Mouse (Mus musculus) lung, embryonic 15.5 days (tissue): ENCODE measurements around the gene Dag1. TPM values are rescaled to one million over a fixed set of nuclear protein-coding genes. Genes with fewer than 3 reads are reported as not detected.
"Not testable (repeated sequence)": the region's sequence is repeated elsewhere in the genome, so short reads cannot be mapped to it uniquely, and the experiment has no call there.

Source experiments
- ATAC-seq: fragments of 200-750 bp; cut with Nextera tagmentation; 2 replicates; pipeline ENCODE4 v1.8.0; 2017; ENCODE audit warnings: moderate number of reproducible peaks, borderline replicate concordance; ENCODE audit not compliant: low FRiP score, low TSS enrichment; ENCODE audit errors: extremely low read depth
- H3K27ac ChIP-seq: fragments of 300-500 bp; sonication (generic); 2 replicates; pipeline ENCODE4 v1.5.1; 2015; ENCODE audit warnings: moderate library complexity, mild to moderate bottlenecking, inconsistent platforms
- H3K27me3 ChIP-seq: fragments of 300-500 bp; sonication (generic); 2 replicates; pipeline ENCODE4 v1.6.1; 2015; ENCODE audit warnings: inconsistent platforms
- H3K36me3 ChIP-seq: fragments of 300-500 bp; sonication (generic); 2 replicates; pipeline ENCODE4 v1.6.1; 2015; ENCODE audit warnings: inconsistent platforms
- H3K4me1 ChIP-seq: fragments of 300-500 bp; sonication (generic); 2 replicates; pipeline ENCODE4 v1.6.1; 2015; ENCODE audit warnings: inconsistent platforms
- H3K4me2 ChIP-seq: fragments of 300-500 bp; sonication (generic); 2 replicates; pipeline ENCODE4 v1.6.1; 2015; ENCODE audit warnings: inconsistent platforms, mild to moderate bottlenecking, moderate library complexity
- H3K4me3 ChIP-seq: fragments of 300-500 bp; sonication (generic); 2 replicates; pipeline ENCODE4 v1.5.1; 2015; ENCODE audit warnings: mild to moderate bottlenecking, inconsistent platforms
- H3K9ac ChIP-seq: fragments of 300-500 bp; sonication (generic); 2 replicates; pipeline ENCODE4 v1.6.1; 2015; ENCODE audit warnings: inconsistent platforms
- H3K9me3 ChIP-seq: fragments of 300-500 bp; sonication (generic); 2 replicates; pipeline ENCODE4 v1.6.1; 2016; ENCODE audit warnings: inconsistent platforms
- WGBS: fragments of 180-500 bp; shearing (Covaris S2); methylation state at CpG from one replicate; pipeline ENCODE4 v1.1.7; 2015; 5-methylcytosine and 5-hydroxymethylcytosine counted together
- polyA plus RNA-seq: library from polyadenylated mRNA; unstranded; fragments of >200 nt; fragmentation: Nextera tagmentation; extraction: Ambion mirVana; gene quantifications from 2 replicates; pipeline ENCODE4 v1.2.1, GENCODE M21; 2015

The Dag1 gene
- polyA plus RNA-seq, 1 experiment from 2014 or later, result 110 TPM

DNA sequence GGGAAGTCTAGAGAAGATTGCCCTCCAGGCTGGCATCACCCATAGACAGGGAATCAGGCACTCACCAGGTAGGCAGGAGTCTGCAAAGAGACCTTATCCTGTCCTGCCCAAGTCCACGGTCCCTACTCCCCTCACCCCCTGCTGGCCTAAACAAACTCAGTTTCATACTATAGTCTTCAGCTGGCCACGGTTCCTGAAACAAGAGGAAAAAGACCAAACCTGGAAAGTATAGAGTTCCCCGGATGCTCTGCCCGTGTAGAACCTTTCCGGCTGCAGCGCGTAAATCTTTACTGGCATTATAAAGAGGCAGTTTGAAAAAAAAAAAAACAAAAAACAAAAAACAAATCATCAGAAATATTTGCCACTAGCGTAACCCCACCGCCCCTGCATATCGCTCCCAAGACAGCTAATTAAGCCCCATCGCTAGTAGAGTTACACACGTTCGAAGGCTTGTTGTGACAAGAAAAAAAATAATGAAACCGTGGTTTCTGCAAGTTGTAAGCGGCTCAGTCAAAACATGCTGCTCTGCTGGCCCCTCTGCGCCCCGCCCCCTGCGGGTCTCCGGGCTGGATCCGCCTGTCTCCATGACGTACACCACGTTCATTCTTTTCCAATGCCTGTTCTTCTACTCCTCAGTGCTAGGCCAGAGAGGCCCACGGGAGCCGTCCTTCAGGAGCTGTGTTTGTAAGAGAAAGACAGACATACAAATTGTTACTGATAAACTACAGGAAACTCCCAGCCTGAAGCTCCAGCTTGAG lies 66.7 kb downstream of the Dag1 start:
- Histone ChIP-seq H3K4me2 (peak overlapping the region; percentile 41), H3K9ac (no peak overlapping the region), H3K4me3 (no peak overlapping the region), H3K9me3 (no peaks in the 10 kb centered on the region), H3K36me3 (no peaks in the 10 kb centered on the region), H3K27me3 (no peaks in the 10 kb centered on the region), H3K4me1 (peaks cover 16% of the 10 kb centered on the region), H3K27ac (no peak overlapping the region)
- ATAC-seq, result no peak
- 29% methylated on average over 24 of the region's 24 CpGs for WGBS

DNA sequence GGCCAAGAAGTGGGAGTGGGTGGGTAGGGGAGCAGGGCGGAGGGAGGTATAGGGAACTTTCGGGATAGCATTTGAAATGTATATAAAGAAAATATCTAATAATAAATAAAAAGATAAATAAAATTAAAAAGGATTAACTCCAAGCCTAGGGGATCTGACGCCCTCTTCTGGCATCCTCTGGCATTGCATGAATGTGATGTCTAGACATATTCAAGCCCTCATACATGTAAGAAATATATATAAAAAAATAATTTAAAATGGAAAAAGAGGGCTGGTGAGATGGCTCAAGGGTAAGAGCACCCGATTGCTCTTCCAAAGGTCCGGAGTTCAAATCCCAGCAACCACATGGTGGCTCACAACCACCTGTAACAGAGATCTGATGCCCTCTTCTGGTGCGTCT lies 67.5 kb downstream of the Dag1 start:
- H3K27me3 ChIP-seq, H3K4me3 ChIP-seq, H3K9me3 ChIP-seq, ATAC-seq, H3K9ac ChIP-seq, H3K36me3 ChIP-seq, H3K27ac ChIP-seq, H3K4me2 ChIP-seq: not testable (repeated sequence)
- peaks cover 16% of the 10 kb centered on the region for H3K4me1 ChIP-seq
- 63% methylated on average over 6 of the region's 6 CpGs for WGBS

DNA sequence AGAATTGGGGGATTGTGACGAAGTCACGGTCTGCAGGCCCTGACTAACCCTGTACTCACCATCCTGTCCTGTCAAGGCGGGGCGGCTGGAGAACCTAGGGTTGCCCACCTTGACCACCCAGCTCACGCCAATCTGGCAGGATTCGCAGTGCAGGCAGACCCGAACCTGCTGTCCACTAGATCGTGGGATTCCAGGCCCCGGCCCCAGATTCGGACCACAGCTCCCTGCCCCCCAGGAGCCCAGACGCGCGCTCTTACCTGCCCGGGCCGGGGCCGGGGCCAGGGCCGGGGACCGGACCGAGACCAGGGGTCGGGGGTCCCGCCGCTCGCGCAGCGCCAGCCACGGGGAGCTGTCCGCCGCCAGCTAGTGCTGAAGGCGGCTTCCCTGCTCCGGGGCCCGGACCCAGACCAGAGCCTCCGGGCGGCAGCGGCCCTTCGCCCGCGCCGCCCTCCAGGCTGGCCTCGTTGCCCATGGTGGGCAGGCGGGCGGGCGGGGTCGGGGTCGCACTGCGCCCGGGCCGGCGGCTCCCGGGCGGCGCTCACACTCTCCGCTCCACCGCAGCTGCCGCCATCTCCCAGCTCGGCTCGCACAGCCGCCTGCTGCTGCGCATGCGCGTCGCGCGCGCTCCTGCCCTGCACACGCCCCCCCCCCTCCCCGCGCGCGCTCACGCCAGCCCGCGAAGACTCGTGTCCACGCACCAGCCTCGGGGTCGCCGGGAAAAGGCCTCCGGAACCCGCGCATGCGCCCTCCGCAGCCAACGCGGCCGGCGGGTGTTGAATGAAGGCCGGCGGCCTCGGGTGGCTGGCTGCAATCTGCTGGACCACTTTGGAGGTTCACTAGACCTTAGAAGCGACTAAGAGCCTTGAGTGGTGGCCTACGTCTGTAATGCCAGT lies 73.7 kb downstream of the Dag1 start, which contains the start of gene Bsn:
Gene Bsn (minus strand): TSS at position 598 of the 893 bp plus-strand sequence.
- Histone ChIP-seq H3K9me3 (no peaks in the 10 kb centered on the region), H3K27me3 (peaks cover 35% of the 10 kb centered on the region), H3K27ac (no peak within 1 kb of the TSS), H3K4me3 (peak within 1 kb of the TSS; percentile 53), H3K36me3 (no peaks in the 10 kb centered on the region), H3K4me1 (peaks cover 6% of the 10 kb centered on the region), H3K9ac (no peak within 1 kb of the TSS), H3K4me2 (peak within 1 kb of the TSS; percentile 98)
- peak; percentile 62 for ATAC-seq
- 2% methylated on average over 69 of the region's 91 CpGs for WGBS

DNA sequence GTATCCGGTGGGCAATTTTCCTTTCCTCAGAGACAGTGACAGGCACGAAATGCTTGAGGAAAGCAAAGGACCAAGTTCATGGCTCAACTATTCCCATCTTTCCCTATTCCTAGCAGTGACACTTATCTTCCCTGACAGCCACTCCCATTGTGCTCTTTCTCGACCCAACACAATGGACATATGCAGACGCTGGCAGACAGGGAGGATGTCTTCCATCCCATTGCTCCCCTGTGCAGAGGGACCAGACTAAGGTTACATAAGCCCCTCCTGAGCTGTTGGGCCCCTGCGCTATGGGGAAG lies 74.3 kb downstream of the Dag1 start:
- no peak for ATAC-seq
- Histone ChIP-seq H3K4me3 (peak overlapping the region; percentile 53), H3K9ac (no peak overlapping the region), H3K36me3 (no peaks in the 10 kb centered on the region), H3K27ac (no peak overlapping the region), H3K4me1 (peaks cover 6% of the 10 kb centered on the region), H3K4me2 (peak overlapping the region; percentile 98), H3K27me3 (peaks cover 35% of the 10 kb centered on the region), H3K9me3 (no peaks in the 10 kb centered on the region)
- WGBS, result 37% methylated on average over 5 of the region's 5 CpGs

DNA sequence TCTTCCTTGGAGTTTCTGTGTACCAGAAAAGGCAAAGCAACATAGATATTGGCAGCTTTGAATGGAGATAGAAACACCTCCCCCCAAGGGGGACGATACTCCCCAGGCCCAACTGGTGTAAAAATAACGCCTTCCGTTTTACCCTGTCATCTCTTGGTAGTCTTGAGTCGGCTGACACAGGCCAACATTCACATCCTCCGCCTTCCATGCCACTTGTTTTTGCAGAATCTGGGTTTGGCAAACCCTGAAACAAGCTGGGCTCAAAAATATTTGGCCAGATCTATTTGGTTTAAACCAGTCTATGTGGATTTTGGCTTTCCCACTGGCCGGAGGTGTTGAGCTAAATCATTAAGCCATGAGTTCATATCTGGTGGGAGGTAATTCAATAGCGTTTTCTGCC lies 74.7 kb downstream of the Dag1 start:
- H3K4me2 ChIP-seq, result no peak overlapping the region
- H3K4me1 ChIP-seq, result peaks cover 6% of the 10 kb centered on the region

DNA sequence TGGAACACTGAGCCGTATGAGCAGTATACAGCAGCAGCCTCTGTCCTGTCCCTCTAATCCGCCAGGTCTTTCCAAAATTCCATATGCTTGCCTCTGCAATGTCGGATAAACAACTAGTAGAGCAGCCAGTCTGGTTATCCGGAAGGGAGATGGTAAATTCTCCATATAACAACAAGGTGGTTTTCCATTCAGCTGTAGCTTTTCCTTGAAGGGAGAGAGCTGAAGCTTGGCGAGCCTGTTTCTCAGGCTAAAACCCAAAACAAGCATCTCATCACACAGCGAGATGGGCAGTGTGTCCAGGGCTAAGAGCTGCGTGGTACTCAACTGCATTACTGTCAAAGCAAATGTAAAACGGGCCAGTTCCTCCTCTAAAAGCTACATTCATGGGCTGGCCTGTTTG lies 75.2 kb downstream of the Dag1 start:
- 78% methylated on average over 8 of the region's 8 CpGs for WGBS
- H3K36me3 ChIP-seq, result no peaks in the 10 kb centered on the region
- no peak overlapping the region for H3K9ac ChIP-seq
- no peak overlapping the region for H3K4me3 ChIP-seq
- H3K4me1 ChIP-seq, result peaks cover 6% of the 10 kb centered on the region
- no peak for ATAC-seq
- no peak overlapping the region for H3K4me2 ChIP-seq
- peaks cover 35% of the 10 kb centered on the region for H3K27me3 ChIP-seq
- no peaks in the 10 kb centered on the region for H3K9me3 ChIP-seq
- no peak overlapping the region for H3K27ac ChIP-seq

More for the DNA sequence above, 74.7 kb downstream of the Dag1 start:
- ATAC-seq, result no peak
- Histone ChIP-seq H3K9ac (no peak overlapping the region), H3K9me3 (no peaks in the 10 kb centered on the region), H3K27me3 (peaks cover 35% of the 10 kb centered on the region), H3K36me3 (no peaks in the 10 kb centered on the region), H3K27ac (no peak overlapping the region), H3K4me3 (no peak overlapping the region)
- WGBS, result 77% methylated on average over 7 of the region's 7 CpGs

DNA sequence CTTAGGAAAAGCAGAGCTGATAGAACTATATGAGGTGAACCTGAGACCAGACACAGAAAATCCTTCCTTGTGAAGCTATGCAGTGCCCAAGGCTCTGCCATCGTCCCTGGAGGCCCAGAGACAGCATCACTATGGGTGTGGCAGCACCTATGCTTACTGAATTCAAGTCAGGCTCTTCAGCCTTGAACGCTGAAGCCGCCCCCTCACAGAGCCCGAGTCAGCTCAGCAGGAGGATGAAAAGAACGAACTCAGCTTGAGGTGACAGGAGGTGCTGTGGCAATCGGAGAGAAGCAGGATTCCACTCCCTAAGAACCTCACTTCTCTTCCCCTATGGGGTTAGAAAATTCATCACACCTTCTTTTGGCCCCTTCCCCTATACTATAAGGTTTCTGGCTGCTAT lies 76.1 kb downstream of the Dag1 start:
- Histone ChIP-seq H3K4me3 (no peak overlapping the region), H3K9ac (no peak overlapping the region), H3K4me1 (peaks cover 6% of the 10 kb centered on the region), H3K9me3 (no peaks in the 10 kb centered on the region), H3K27ac (no peak overlapping the region), H3K36me3 (no peaks in the 10 kb centered on the region), H3K4me2 (no peak overlapping the region), H3K27me3 (peaks cover 35% of the 10 kb centered on the region)
- WGBS, result 27% methylated on average over 6 of the region's 6 CpGs
- no peak for ATAC-seq

DNA sequence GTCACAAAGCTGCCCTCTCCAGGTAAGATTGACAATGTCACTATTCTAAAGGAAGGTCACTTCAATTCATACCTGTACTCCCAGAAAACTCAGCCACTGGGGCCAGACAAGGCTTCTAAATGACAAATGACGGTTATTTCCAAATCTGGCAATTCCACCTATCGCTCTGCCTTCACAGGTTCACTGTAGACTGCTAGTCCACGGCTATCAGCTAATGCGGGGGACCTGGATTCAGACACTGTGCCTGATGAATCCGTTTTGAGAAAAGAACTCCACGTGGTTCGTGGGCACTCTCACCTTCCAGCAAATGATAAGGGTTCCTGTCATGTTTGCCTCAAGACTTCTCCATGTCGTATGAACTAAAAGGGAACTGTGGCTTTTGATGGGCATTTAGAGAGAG lies 78.0 kb downstream of the Dag1 start:
- WGBS, result 74% methylated on average over 8 of the region's 8 CpGs
- H3K4me1 ChIP-seq, result peaks cover 6% of the 10 kb centered on the region
- H3K27me3 ChIP-seq, result peaks cover 26% of the 10 kb centered on the region
- H3K9ac ChIP-seq, result no peak overlapping the region
- no peak overlapping the region for H3K27ac ChIP-seq
- H3K4me2 ChIP-seq, result no peak overlapping the region
- no peak for ATAC-seq
- H3K9me3 ChIP-seq, result no peaks in the 10 kb centered on the region
- no peaks in the 10 kb centered on the region for H3K36me3 ChIP-seq
- no peak overlapping the region for H3K4me3 ChIP-seq

DNA sequence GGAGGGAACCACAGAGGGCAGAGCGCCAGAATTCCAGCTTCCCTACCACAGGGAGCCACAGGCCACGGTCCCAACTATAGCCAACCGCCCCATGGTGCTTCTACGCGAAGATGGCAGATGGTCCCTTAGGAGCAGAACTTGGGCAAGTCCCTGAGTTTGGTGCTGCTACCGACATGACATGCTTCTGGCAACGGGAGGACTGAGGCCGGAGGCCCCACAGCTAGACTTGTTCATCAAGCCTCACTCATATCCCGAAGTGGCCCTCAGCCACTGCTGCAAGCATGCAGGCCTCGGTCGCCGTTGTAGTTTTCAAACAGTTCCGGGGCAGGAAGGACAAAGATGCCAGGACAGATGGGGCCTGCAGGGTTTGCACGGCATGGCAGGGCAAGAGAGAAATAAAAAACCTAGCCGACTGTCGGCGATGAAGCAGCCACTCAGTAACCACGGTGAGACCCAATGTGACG lies 80.2 kb downstream of the Dag1 start:
- 83% methylated on average over 19 of the region's 19 CpGs for WGBS
- Histone ChIP-seq H3K9me3 (no peaks in the 10 kb centered on the region), H3K9ac (no peak overlapping the region), H3K27me3 (peaks cover 8% of the 10 kb centered on the region; the same call in 1 of the 2 replicates), H3K4me3 (no peak overlapping the region), H3K4me1 (no peaks in the 10 kb centered on the region), H3K4me2 (no peak overlapping the region), H3K36me3 (no peaks in the 10 kb centered on the region), H3K27ac (no peak overlapping the region)
- ATAC-seq, result no peak

DNA sequence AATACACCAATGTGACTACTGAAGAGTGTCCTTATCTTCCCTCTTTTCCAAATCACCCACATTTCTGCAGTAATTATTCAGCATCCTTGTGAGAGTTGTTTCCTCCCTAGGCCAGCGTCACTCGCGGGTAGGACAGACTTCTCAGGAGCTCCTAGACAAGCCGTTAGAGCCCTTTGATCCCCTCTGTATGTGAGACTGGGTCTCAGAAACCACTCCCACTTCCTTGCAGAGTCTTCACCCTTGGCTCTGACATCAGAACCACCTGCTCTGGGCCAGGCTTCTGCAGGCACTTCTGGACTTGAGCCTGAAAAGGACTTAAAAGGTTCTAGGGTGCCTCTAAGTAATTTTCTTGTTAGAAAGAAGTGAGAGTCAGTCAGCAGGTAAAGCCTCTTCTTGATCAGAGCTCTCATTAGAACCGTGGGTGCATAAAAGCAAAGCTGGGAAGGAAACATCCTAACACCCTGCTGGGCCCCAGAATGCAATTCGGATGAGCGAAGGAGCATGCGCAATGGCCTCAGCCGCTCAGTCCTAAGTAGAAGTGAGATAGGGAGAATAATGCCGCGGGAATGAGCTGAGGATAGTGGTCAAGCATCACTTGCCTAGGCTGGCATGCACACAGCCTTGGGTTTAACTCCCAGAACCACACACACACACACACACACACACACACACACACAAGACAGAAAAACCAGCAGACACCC lies 80.8 kb downstream of the Dag1 start:
- Histone ChIP-seq H3K4me2 (no peak overlapping the region), H3K4me1 (no peaks in the 10 kb centered on the region), H3K27me3 (peaks cover 2% of the 10 kb centered on the region; the same call in 1 of the 2 replicates), H3K4me3 (no peak overlapping the region), H3K9ac (no peak overlapping the region), H3K36me3 (no peaks in the 10 kb centered on the region), H3K9me3 (no peaks in the 10 kb centered on the region), H3K27ac (no peak overlapping the region)
- no peak for ATAC-seq
- 55% methylated on average over 11 of the region's 11 CpGs for WGBS

DNA sequence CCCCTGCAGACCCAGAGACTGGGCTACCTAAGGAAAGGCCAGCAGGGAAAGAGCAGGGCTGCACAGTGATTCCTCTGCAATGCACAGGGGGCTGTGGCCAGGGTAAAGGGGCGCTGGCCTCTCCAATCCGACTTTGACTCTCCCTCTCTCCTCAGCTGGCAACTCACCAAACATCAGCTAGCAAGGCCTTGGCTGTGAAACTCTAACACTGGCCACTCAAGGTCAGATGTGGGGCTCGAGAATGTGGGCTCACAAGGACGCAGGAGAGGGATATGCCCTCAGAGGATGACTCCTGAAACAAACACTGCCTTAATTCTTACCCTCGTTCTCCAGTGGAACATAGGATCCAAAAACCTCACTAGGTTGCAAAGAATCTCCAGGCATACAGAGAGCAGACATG lies 85.4 kb downstream of the Dag1 start:
- no peak for ATAC-seq
- WGBS, result 51% methylated on average over 5 of the region's 5 CpGs

More for the DNA sequence above, 85.4 kb downstream of the Dag1 start:
- no peak overlapping the region for H3K4me3 ChIP-seq
- no peak overlapping the region for H3K9ac ChIP-seq
- no peaks in the 10 kb centered on the region for H3K36me3 ChIP-seq
- no peak overlapping the region for H3K4me2 ChIP-seq
- no peak overlapping the region for H3K27ac ChIP-seq
- H3K9me3 ChIP-seq, result no peaks in the 10 kb centered on the region
- peaks cover 7% of the 10 kb centered on the region; the same call in 1 of the 2 replicates for H3K4me1 ChIP-seq
- H3K27me3 ChIP-seq, result no peaks in the 10 kb centered on the region
